Mouse (Mus musculus): Measurements from ENCODE around the gene Phox2b.

Gene Phox2b

DNA sequence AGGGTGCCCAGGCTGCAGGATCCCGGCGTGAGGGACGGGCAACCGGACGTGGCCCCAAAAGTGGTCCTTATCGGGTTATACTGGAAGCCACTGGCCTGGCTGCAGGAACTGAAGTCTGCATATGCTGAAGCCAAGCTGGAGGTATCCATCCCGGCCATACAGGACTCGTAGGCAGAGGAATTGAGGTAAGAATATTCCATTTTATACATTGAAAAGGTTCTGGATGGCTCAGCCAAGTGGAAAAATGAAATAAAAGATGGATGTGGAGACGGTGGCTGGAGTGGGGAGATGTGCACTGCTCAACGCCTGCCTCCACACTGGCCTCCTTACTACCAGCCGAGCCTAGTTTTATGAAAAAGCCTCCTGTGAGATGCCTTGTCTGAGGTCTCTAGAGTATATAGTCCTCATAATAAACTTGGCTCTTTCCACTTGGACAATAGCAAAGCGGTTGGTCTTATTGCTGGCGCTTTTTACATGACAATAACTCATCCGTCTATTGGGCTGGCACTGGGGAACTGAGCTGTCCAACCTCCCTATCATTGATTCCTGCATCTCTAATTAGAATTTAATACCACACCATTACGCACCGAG lies at the start of gene Phox2b:
Gene Phox2b (minus strand): TSS at position 569 of the 591 bp plus-strand sequence.
- in situ Hi-C loops (cut with MboI, MseI) = no loop called here

DNA sequence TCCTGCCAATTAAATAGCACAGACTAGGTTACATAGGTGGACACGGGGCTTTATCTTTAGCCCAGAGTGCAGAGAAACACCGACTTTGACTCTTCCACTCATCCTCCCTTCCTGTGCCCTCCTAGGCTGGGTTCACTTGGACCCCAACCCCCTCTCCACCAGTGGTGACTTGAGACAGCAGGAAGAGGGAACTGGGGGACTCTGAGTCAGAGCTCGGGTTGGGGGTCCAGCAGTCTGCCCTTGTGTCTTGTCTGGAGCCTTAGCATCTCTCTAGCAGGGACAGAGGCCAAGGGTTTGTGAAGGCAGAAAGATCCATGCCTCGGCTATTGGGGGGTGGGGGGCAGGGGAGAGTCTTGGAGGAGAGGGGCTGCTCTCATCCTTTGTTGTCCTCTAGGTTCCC lies 43.5 kb upstream of the Phox2b start:
- in situ Hi-C loops (cut with MboI, MseI) = no loop called here

DNA sequence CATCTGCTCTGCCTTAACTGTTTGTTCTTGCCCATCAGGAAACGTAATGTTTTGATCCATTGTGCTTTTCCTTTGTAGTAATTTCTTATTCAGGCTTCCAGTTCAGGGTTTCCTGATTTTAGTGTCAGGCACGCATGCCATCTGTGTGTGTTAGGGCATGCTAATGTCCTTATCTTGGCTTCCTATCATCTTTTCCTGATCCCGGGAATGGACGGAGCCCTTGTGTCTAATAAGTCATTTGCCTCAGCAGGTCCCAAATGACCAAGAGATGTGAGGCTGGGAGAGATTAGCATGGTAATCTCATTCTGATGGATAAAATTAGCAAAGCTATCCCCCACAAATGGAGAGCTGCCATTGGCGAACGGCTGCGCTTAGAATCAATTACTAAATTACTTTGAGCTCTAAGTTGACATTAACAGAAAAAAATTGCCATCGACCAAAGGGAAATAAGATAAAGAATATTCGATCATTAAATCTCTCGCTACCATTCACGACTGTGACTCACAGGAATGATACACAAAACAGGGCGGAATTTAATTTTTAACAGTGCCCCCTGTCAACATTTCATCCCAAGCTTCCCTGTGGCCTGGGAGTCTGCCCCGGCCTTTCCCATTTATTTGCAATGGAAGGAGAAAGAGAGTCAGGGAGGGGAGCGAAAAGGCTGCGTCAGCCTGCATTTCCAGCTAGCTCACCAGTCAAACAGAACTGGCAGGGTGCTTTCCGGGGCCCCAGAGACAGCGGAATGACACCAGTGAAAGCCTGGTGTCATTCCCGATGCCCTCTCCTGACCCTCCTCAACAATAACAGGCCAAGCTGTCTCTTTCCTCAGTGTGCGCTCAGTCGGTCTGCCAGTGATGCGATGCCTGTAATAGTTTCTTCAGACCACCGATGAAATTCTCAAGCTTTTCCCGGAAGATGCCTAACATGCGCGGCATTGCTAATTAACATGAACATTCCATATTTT lies 40.2 kb upstream of the Phox2b start:
- in situ Hi-C loops (cut with MboI, MseI) = no loop called here

DNA sequence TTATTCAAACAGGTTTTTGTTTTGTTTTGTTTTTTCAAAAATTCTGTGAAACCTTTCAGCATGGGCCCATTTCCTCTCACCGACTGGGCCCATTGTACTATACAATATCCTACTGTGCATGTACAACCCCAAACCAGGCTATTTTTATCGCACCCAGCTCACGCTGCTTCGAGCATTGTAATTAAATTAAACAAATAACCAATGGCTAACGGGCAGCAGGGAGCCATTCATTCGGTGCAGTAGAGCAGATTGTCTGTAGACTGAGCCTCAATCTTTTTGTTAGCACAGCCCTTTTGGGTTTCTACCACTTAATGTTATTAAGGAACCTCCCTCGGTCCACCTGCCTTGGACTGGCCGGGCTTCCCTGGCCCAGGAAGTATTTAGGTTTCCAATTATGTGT lies 39.5 kb upstream of the Phox2b start:
- in situ Hi-C loops (cut with MboI, MseI) = no loop called here

DNA sequence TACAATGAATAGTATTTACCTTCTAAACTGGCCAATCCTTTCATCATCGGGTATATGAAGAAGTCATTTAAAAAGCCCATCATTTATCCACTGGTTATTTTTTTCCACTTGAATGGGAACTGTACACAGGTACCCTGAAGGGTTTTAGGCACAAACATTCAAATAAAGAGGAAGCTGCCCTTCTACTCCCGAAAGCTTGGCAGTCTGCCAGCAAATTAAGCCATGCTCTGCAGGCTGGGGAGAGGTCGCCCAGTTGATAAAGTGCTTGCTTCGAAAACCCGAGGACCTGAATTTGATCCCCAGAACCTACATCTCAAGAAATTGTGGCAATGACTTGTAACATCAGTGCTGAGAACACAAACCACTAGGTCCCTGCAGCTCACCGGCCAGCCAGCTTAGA lies 35.6 kb upstream of the Phox2b start:
- in situ Hi-C loops (cut with MboI, MseI) = no loop called here

DNA sequence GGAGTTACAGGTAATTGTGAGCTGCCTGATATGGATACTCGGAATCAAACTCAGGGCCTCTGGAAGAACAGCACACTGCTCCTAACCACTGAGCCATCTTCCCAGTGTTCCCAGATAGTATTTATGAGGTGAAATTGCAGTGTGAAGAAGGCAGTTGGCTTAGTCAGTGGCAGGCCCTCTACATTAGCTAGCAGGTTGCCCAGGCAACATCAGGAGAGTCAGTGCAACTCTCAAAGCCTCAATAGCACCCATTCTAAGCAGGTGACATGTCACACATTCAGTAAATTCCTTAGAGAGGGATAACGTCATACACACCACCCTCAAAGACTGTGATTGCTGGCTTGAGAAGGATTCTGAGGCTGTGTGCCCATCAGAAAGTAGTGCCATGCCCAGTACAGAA lies 32.6 kb upstream of the Phox2b start:
- in situ Hi-C loops (cut with MboI, MseI) = no loop called here

DNA sequence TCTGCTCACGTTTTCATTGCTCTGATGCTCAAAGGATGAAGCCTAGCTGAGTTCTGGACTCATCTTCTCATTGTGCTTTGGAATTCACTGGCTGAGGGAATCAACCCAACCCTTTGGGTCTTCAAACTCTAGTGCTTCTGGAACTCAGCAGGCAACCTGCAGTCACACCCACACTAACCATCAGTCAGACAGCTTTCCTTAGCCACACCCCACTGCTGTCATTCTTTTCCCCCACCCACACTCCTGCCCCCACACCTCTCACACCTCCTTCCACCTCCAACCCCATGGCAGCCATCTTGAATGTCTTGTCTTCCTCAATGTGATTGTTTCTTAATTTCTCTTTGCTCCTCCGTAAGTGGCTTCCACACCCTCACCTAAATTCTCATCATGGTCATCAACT lies 7.2 kb upstream of the Phox2b start:
- in situ Hi-C loops (cut with MboI, MseI) = no loop called here

DNA sequence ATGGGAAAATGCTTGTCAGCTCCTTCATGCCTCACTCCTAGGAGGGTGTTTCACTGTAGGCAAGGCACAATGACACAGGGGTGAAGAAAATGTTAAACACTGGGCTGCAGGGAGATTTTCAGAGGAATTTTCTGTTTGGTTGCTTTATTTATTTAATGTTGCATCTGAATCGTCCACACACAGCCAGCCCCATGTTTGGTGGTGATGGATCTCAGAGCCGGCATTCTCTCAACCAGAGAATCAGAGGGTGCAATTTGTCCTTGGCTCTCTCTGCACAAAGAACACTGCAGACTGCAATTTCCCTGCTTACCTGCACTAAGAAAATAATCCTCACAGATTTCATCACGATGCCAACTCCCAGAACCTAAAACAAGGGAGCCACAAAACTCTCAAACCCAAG lies 3.9 kb upstream of the Phox2b start:
- in situ Hi-C loops (cut with MboI, MseI) = no loop called here

DNA sequence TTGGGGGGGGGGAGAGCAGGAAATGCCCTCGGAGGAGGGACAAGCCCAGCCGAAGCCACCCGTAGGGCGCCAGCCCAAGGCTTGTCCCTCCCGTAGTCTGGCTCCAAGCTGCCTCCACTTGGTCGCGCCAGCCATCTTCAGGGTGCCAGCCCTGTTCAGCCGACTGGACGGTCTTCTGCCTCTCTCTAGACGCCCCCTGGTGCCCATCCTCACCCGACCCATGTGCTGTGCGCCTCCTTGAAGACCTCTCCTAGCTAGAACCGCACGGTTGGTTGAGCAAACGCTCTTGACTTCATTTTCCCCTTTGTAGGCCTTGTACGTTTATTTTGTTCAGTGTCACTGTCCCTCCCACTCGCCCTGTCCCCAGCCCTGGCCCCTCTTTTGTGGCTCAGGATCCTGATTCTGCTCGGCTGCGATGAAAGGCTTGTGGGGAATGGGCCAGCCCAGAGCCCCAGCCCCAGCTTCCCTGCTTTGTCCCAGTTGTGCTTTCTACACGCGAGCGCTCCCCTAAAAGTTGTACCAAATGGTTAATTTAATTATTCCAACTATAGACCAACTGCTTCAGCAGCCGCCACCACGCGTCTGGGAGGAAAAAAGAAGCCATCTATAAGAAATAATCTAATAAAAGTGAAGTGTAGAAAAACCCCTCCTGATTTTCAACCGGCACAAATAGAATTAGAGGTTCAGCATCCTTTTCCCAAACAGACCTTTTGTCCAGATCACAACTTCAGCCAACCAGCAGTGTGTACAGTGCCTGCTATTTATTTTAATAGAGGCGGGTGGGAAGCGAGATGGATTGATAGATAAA lies 2.9 kb upstream of the Phox2b start:
- in situ Hi-C loops (cut with MboI, MseI) = no loop called here

DNA sequence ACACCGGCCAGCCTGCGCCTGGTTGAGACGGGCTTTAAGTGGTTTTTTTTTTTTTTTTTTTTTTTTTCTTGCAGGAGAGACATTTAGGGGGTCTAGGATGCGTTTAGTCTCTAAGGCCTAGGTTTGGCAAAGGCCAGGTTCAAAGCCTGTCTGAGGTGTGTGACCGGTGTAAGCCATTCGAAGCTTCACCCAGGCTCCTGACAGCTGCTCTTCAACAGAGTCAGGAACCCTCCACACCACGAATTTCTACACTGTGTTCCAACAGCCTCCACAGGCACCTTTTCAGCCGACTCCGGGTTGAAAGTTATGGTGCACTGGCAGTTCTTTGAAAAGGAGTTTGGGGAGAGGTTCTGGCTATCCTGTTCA lies 2.3 kb upstream of the Phox2b start:
- in situ Hi-C loops (cut with MboI, MseI) = no loop called here

DNA sequence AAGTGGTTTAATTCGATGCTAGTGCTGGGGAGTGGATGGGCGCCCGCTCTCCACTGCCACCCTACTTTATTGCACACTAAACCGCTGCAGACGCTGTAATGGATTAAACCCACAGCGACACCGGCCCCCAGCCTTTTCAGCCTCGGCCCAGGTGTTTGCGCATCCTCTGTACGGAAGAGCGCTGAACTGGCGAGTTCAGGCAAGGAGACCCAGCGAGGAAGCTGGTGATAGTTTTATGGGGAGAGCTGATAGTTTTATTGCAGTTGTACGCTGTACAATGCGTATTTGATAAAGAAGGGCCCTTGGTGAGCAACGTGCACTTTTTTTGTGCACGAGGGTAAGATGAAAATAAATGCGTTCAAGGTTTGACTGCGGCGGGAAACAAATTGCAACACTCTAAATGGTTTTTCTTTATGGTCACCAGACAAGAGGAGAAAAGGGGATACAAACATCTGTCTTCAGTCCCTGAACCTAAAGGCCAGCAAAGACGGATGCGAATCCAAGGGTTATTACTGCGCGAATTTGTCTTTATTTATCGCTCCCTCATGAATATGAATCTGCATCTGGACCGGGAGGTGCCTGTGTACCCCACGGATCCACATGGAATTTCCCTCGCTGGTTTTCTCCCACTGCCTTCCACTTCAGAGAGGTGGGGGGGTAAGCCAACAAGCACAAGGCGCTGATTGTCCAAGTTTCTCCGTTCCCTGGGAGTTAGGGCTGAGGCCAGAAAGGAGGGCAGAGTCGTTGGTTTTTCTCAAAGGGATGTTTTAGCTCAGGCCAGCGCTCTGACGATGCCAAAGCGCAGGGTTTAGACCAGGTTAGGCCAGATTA lies 1.7 kb upstream of the Phox2b start:
- in situ Hi-C loops (cut with MboI, MseI) = no loop called here

DNA sequence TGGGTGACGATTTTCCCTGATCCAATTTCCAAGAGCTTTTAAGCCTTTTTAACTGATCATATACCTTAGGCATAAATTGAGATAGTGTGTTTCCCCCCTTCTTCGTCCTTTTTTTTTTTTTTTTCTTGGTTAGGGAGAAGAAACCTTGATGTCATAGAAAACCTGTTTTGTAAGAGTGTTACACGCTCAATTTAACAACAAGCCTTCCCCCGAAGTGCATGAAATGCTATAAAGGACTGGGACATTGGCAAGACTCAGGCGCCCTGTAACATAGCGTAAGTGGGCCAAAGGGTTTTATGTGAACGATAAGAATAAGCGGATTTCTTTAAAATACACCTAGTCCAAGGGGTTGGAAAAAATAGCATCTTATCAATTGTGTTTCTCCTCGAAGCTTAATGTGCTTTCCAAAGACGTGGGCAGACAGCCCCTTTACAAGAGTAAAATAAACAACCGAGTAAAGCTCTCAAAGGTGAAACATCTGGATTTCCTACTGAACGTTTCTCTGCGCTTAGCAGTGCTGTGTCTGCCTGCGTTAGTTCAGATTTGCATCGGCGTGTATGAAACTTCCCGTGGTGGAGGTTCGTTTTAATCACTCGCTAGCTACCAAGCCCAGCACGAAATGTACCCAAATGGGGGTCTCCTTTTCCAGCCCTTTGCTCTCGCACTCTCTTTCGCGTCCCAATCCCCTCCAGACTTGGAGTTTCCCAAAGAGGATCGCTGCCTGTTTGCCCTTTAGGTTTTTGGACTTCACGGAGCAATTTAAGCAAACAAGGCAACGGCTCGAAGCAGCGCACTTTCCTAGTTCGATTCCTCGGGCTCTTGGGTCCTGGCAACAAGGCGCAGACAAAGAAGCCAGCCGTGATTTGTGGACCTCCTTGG lies 531 bp upstream of the Phox2b start:
- in situ Hi-C loops (cut with MboI, MseI) = no loop called here

DNA sequence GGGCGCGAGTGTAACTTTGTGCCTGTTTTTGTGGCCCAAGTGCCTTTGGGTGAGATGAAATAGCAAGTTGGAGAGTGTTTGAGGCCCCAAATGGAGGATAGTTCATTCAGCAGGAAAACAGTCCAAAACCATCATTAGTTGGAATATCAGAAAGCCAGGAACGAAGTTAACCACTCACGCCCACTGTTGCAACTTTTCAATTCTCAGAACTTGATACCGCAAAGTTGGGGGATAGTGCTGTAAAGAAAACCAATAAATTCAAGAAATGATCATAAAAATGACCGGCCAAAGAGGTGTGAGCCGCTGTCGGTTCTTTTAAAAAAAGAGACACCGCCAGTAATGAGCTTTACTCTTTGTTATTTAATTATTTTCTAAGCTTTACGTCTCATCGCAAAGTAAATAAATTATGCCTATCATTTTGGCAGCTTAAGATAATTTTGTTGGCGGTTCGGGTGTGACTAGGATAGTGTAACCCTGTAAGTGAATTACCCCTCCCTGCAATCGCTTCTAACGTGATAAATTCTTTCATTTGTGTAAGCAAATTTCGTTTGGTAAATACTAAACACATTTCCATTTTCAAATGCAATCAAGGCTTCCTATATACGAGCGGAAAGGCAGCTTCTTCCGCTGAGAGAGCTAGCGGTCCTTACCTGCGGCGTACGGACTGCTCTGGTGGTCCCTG lies 909 bp downstream of the Phox2b start:
- in situ Hi-C loops (cut with MboI, MseI) = no loop called here

DNA sequence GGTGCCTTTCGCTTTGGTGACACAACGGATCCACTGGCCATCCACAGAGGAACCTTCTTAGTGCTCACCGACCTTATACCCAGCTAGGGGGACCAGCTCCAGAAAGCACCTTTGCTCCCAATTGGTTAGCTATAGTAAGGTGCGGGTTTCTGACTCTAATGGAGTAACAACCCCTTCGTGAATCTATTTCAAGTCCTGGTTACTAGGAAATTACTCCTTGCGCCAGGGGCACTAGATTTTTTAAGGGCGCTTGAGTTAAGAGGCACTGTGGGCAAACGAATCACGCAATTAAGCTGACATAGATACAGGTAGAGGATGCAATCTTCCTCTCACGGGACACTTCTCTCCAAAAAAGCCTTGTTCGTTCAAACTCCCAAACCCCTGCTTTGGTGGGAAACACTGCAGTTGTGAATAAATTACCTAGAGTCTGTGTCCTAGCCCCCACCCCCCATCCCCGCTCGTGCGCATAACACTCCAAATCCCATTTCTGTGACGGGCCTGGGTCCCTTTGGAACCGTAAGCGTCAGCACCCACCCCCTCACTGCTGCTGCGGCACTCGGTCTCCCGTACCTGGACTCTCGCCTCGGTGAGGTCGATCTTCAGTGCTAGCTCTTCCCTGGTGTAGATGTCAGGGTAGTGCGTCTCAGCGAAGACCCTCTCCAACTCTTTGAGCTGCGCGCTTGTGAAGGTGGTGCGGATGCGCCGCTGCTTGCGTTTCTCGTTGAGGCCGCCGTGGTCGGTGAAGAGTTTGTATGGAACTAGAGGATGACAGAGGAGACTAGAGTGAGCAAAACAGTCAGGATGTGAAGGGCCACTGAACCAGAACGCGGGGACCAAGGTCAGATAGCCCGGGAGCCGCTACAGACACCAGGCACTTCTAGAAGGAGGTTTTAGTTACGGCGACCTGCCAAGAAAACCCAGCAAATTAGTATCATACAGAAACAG lies 1.7 kb downstream of the Phox2b start:
- in situ Hi-C loops (cut with MboI, MseI) = no loop called here

DNA sequence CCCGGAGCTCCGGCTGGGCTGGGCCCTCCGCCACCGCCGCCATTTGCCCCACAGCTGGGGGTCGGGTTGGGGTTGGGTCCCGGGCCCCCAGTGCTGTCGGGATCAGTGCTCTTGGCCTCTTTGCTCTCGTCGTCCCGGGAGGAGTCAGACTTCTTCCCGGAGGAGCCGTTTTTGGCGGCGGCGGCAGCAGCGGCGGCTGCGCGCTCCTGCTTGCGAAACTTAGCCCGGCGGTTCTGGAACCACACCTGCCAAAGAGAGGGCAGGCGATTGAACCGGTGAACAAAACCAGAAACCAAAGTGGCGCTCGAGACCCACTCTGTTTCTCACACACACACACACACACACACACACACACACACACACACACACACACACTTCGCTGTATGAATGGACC lies 2.7 kb downstream of the Phox2b start:
- in situ Hi-C loops (cut with MboI, MseI) = no loop called here

DNA sequence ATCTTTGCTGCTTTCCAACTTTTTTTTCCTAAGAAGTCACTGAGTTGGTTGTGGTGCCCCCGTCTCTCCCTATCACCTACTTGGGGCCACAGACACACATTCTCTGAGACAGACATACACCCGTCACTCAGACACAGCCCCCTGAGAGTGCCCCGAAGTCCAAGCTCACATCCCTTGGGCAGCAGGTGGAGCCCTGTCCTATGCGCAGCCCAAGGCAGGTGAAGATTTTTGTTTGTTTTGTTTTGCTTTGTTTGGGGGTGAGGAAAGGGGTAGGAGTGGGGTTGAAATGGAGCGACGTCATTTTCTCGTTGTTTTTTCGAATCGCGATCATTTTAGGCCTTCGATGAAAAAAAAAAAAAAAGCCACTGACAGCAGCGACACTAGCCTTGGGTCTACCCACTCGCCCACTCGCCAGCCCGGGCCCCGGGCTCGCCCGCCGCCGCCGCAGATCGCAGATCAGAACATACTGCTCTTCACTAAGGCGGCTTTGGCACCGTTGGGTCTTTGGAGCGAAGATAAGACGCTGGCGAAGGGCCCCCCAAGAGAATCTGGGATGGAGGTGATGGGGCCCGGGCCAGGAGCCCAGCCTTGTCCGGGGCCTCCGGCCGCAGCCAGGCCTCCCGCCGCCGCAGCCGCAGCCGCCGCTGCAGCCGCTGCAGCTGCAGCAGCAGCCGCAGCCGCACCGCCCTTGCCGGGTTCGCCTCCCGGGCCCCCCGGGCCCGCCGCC lies 3.3 kb downstream of the Phox2b start:
- in situ Hi-C loops (cut with MboI, MseI) = no loop called here

DNA sequence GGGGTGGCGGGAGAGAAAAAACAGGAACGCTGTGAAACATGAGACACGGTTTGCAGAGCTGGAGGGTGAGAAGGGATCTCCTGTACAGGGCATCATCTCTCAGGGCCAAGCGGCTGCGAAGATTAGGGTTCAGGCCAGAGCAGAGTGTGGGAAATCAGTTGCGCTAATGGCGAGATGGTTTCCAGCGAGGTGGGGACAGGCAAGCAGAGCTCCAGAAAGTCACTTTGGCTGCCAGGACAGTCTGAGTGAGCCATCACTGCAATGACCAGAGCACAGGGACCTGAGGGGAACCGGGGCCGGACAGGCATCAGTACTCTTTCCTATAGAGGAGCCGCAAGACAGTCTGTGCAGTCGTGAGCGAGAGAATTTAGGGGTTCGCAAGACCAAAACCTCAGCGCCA lies 3.9 kb downstream of the Phox2b start:
- in situ Hi-C loops (cut with MboI, MseI) = no loop called here

DNA sequence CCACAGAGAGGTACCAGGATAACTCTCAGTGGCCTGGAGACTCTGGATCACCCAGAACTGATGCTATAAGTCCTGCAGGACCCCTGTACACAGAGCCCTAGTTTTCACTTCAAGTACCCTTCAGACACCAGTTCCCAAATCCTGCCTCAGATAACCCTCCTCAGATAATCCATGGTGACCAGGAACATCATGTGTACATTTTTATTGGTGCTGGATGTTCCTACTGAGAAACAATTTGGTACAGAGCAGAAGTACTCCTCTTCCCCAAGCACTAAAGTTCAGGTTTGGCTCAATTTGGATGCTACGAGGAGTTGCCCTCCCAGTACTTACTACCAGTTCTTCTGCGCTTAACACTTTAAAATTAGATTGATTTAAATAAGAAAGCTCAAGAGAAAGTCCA lies 5.1 kb downstream of the Phox2b start:
- in situ Hi-C loops (cut with MboI, MseI) = loop anchor here (5.0 kb wide), 1 partner anchor 138 kb away; no protein-coding TSS in a partner anchor
